Comparison of ENCODE assay signal across 10 mouse cellular contexts in the genomic region with DNA sequence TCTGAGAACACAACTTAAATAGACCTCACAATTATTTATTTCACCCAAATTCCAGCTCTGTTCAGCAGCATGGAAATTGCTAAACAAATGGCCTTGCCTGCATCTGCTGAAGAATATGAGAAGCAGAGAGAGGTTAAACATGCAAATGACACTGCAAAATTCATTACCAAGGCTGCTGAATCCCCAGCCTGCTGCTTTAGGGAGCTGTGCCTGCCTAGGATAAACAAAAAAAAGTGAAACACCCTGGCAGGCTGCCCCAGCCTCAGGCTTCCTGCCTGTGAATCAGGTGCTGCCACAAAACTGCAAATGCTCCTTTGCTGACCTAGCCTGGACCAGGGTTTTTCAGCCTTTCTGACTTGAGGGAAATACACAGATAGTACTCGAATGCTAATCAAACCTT.
DNase-seq lines count a peak whose midpoint lies in the region; ATAC-seq and TF ChIP-seq lines count a peak whose summit lies in the region.
"Had no signal": no experiment of that assay in that cellular context is flagged by ENCODE, and none has a peak within 500 bp of the region (broad histone marks: within the 10 kb centered on the region; RNA-seq: fewer than 3 reads in every experiment).

No protein-coding gene starts in this region.

- H3K9ac ChIP-seq in kidney, postnatal 0 days (ENCODE audit: low read depth, low read length): no peak overlapping the region
- H3K9ac ChIP-seq in kidney, embryonic 16.5 days (replicated peaks; ENCODE audit: low read length): no peak overlapping the region
- no peak overlapping the region for H3K9ac ChIP-seq in forebrain, embryonic 14.5 days (ENCODE audit: low read length)
- H3K9ac ChIP-seq in midbrain, embryonic 16.5 days (ENCODE audit: low read depth, low read length): no peak overlapping the region
- H3K9ac ChIP-seq: embryonic facial prominence, embryonic 12.5 days had no signal

- no peaks in the 10 kb centered on the region for H3K9me3 ChIP-seq in kidney, postnatal 0 days (replicated peaks; ENCODE audit: low read length)
- no peaks in the 10 kb centered on the region for H3K9me3 ChIP-seq in kidney, embryonic 16.5 days (ENCODE audit: low read length)
- H3K9me3 ChIP-seq in forebrain, embryonic 14.5 days (replicated peaks; ENCODE audit: control insufficient read depth, low read length): no peaks in the 10 kb centered on the region
- no peaks in the 10 kb centered on the region for H3K9me3 ChIP-seq in midbrain, embryonic 16.5 days (replicated peaks; ENCODE audit: control insufficient read depth, low read length, poor library complexity, severe bottlenecking)
- H3K9me3 ChIP-seq: embryonic facial prominence, embryonic 12.5 days had no signal

- no peak overlapping the region for H3K4me3 ChIP-seq in kidney, postnatal 0 days (replicated peaks; ENCODE audit: low read depth, low read length)
- no peak overlapping the region for H3K4me3 ChIP-seq in kidney, embryonic 16.5 days (ENCODE audit: low read length)
- no peak overlapping the region for H3K4me3 ChIP-seq in forebrain, embryonic 14.5 days (ENCODE audit: low read depth, low read length)
- H3K4me3 ChIP-seq in midbrain, embryonic 16.5 days (ENCODE audit: low read depth, low read length): no peak overlapping the region
- H3K4me3 ChIP-seq: embryonic facial prominence, embryonic 12.5 days had no signal

- ATAC-seq in kidney, postnatal 0 days (replicated peaks; ENCODE audit: low FRiP score, low read depth): no peak
- ATAC-seq in kidney, embryonic 16.5 days (ENCODE audit: low FRiP score, low TSS enrichment): no peak
- ATAC-seq in forebrain, embryonic 14.5 days: peak; percentile 88
- ATAC-seq in midbrain, embryonic 16.5 days: peak; percentile 83
- no peak for ATAC-seq in megakaryocyte, adult 5-6 weeks (ENCODE audit: poor library complexity, severe bottlenecking)

- no peaks in the 10 kb centered on the region for H3K4me1 ChIP-seq in kidney, postnatal 0 days (replicated peaks; ENCODE audit: insufficient read depth, low read length)
- H3K4me1 ChIP-seq in kidney, embryonic 16.5 days (ENCODE audit: insufficient read depth, low read length): no peaks in the 10 kb centered on the region
- H3K4me1 ChIP-seq in forebrain, embryonic 14.5 days (ENCODE audit: control insufficient read depth, insufficient read depth, low read length): peaks cover 4% of the 10 kb centered on the region; the same call in 1 of the 2 replicates
- H3K4me1 ChIP-seq in midbrain, embryonic 16.5 days (ENCODE audit: control insufficient read depth, insufficient read depth, low read length): peaks cover 16% of the 10 kb centered on the region
- H3K4me1 ChIP-seq: embryonic facial prominence, embryonic 12.5 days had no signal

- H3K27me3 ChIP-seq in kidney, postnatal 0 days (ENCODE audit: insufficient read depth, low read length): no peaks in the 10 kb centered on the region
- H3K27me3 ChIP-seq in kidney, embryonic 16.5 days (ENCODE audit: insufficient read depth, low read length): no peaks in the 10 kb centered on the region
- H3K27me3 ChIP-seq in forebrain, embryonic 14.5 days (replicated peaks; ENCODE audit: control insufficient read depth, insufficient read depth, low read length): no peaks in the 10 kb centered on the region
- H3K27me3 ChIP-seq in midbrain, embryonic 16.5 days (ENCODE audit: control insufficient read depth, insufficient read depth, low read depth, low read length): no peaks in the 10 kb centered on the region
- H3K27me3 ChIP-seq: embryonic facial prominence, embryonic 12.5 days had no signal

- TF ChIP-seq CTCF in kidney, postnatal 0 days (IDR thresholded peaks at IDR 0.05; ENCODE audit: low read depth): no peak

- H3K4me2 ChIP-seq in kidney, postnatal 0 days (ENCODE audit: low read length): no peak overlapping the region
- H3K4me2 ChIP-seq in kidney, embryonic 16.5 days (replicated peaks; ENCODE audit: low read depth, low read length): no peak overlapping the region
- H3K4me2 ChIP-seq in forebrain, embryonic 14.5 days (ENCODE audit: low read length): no peak overlapping the region
- no peak overlapping the region for H3K4me2 ChIP-seq in midbrain, embryonic 16.5 days (ENCODE audit: low read length)
- H3K4me2 ChIP-seq: embryonic facial prominence, embryonic 12.5 days had no signal

- DNase-seq in kidney, postnatal 0 days (ENCODE audit: low spot score): peak; percentile 5
- peak; percentile 11 for DNase-seq in adrenal gland, postnatal 14 days
- peak; percentile 80 for DNase-seq in forebrain, embryonic 14.5 days (ENCODE audit: low spot score)
- DNase-seq in heart, postnatal 4 days: no peak
- DNase-seq in retina, embryonic 14.5 days (ENCODE audit: low spot score): no peak

- H3K27ac ChIP-seq in kidney, postnatal 0 days: no peak overlapping the region
- no peak overlapping the region for H3K27ac ChIP-seq in kidney, embryonic 16.5 days (ENCODE audit: low read length)
- peak overlapping the region; percentile 28; the same call in 1 of the 2 replicates for H3K27ac ChIP-seq in forebrain, embryonic 14.5 days (ENCODE audit: low read depth, low read length)
- H3K27ac ChIP-seq in midbrain, embryonic 16.5 days (ENCODE audit: low read length): peak overlapping the region; percentile 52; the same call in 1 of the 2 replicates
- H3K27ac ChIP-seq: embryonic facial prominence, embryonic 12.5 days; macrophage had no signal

- WGBS in kidney, postnatal 0 days: 71% methylated on average over 1 of the region's 1 CpGs
- WGBS in kidney, embryonic 16.5 days: 70% methylated on average over 1 of the region's 1 CpGs
- 68% methylated on average over 1 of the region's 1 CpGs for WGBS in forebrain, embryonic 14.5 days
- 57% methylated on average over 1 of the region's 1 CpGs for whole genome bisulfite sequencing in midbrain, embryonic 16.5 days

- no peaks in the 10 kb centered on the region for H3K36me3 ChIP-seq in kidney, postnatal 0 days (ENCODE audit: insufficient read depth, low read length)
- H3K36me3 ChIP-seq in kidney, embryonic 16.5 days (ENCODE audit: insufficient read depth, low read length): no peaks in the 10 kb centered on the region
- no peaks in the 10 kb centered on the region for H3K36me3 ChIP-seq in forebrain, embryonic 14.5 days (ENCODE audit: control insufficient read depth, insufficient read depth, low read length)
- H3K36me3 ChIP-seq in midbrain, embryonic 16.5 days (ENCODE audit: control insufficient read depth, insufficient read depth, low read length): no peaks in the 10 kb centered on the region
- H3K36me3 ChIP-seq: embryonic facial prominence, embryonic 12.5 days had no signal

Comparison
In these comparisons a context has a peak if more than half of its experiments do, and no peak if none do; other contexts are left out.
1. ATAC-seq: peak in forebrain, embryonic 14.5 days (single experiment) and midbrain, embryonic 16.5 days (single experiment); none in kidney, postnatal 0 days (single experiment), kidney, embryonic 16.5 days (single experiment) and megakaryocyte, adult 5-6 weeks (single experiment).
2. DNase-seq: peak in kidney, postnatal 0 days (single experiment), adrenal gland, postnatal 14 days (single experiment) and forebrain, embryonic 14.5 days (single experiment); none in heart, postnatal 4 days (single experiment) and retina, embryonic 14.5 days (single experiment).
3. H3K27ac ChIP-seq: peak in forebrain, embryonic 14.5 days (single experiment) and midbrain, embryonic 16.5 days (single experiment); none in kidney, postnatal 0 days (single experiment) and kidney, embryonic 16.5 days (single experiment).